Mouse (Mus musculus) stomach, embryonic 14.5 days (tissue): ENCODE data around the gene Ngef. TPM values are rescaled to one million over a fixed set of nuclear protein-coding genes. Genes with fewer than 3 reads are reported as not detected.

Experiments used
- ATAC-seq: fragments of 200-750 bp; cut with Nextera tagmentation; 2 replicates; pipeline ENCODE4 v1.8.0; 2017; ENCODE audit warnings: low read depth, moderate TSS enrichment; ENCODE audit not compliant: insufficient number of reproducible peaks, insufficient read depth, low FRiP score
- H3K27ac ChIP-seq: fragments of 300-500 bp; sonication (generic); 2 replicates; pipeline ENCODE4 v1.5.1; 2014; ENCODE audit warnings: mild to moderate bottlenecking, low read length, moderate library complexity, mixed read lengths
- H3K27me3 ChIP-seq: fragments of 300-500 bp; sonication (generic); 2 replicates; pipeline ENCODE4 v1.6.1; 2014; ENCODE audit warnings: low read length, control low read depth, mixed read lengths; ENCODE audit not compliant: control insufficient read depth, insufficient read depth
- H3K36me3 ChIP-seq: fragments of 300-500 bp; sonication (generic); 2 replicates; pipeline ENCODE4 v1.6.1; 2014; ENCODE audit warnings: mild to moderate bottlenecking, control low read depth, low read length, moderate library complexity, mixed read lengths; ENCODE audit not compliant: control insufficient read depth, insufficient read depth
- H3K4me1 ChIP-seq: fragments of 300-500 bp; sonication (generic); 2 replicates; pipeline ENCODE4 v1.6.1; 2014; ENCODE audit warnings: low read length, control low read depth, mixed read lengths; ENCODE audit not compliant: control insufficient read depth, insufficient read depth
- H3K4me2 ChIP-seq: fragments of 300-500 bp; sonication (generic); replicated peaks from 2 replicates; pipeline ENCODE4 v1.6.1; 2014; ENCODE audit warnings: low read depth, low read length, control low read depth
- H3K4me3 ChIP-seq: fragments of 300-500 bp; sonication (generic); 2 replicates; pipeline ENCODE4 v1.5.1; 2014; ENCODE audit warnings: low read depth, low read length, control low read depth
- H3K9ac ChIP-seq: fragments of 300-500 bp; sonication (generic); replicated peaks from 2 replicates; pipeline ENCODE4 v1.6.1; 2014; ENCODE audit warnings: low read depth, mild to moderate bottlenecking, control low read depth, low read length, moderate library complexity, mixed read lengths
- H3K9me3 ChIP-seq: fragments of 300-500 bp; sonication (generic); 2 replicates; pipeline ENCODE4 v1.6.1; 2016; ENCODE audit warnings: low read depth, low read length, control low read depth; ENCODE audit not compliant: control insufficient read depth
- WGBS: fragments of 180-500 bp; shearing (Covaris S2); extraction: QIAGEN DNeasy Blood & Tissue Kit; methylation state at CpG from one replicate; pipeline ENCODE4 v1.1.7; 2014; 5-methylcytosine and 5-hydroxymethylcytosine counted together
- polyA plus RNA-seq: library from polyadenylated mRNA; unstranded; fragments of >200 nt; fragmentation: Nextera tagmentation; extraction: Ambion mirVana; gene quantifications from 2 replicates; pipeline ENCODE4 v1.2.1, GENCODE M21; 2014

Ngef gene
- polyA plus RNA-seq, 1 experiment from 2014 or later = 7.4 TPM

- ATAC-seq = no peak
- H3K4me2 ChIP-seq = no peak overlapping the region
- no peaks in the 10 kb centered on the region for H3K4me1 ChIP-seq
Observed at GRCm38 (mm10) chr1:87607385-87608091, 33.9 kb upstream of the Ngef start.

GRCm38 (mm10) chr1:87605296-87605695 is 31.6 kb upstream of the Ngef start:
- Histone ChIP-seq H3K36me3 (no peaks in the 10 kb centered on the region), H3K27ac (no peak overlapping the region), H3K9ac (no peak overlapping the region), H3K4me3 (no peak overlapping the region), H3K9me3 (no peaks in the 10 kb centered on the region), H3K4me2 (no peak overlapping the region), H3K27me3 (no peaks in the 10 kb centered on the region), H3K4me1 (no peaks in the 10 kb centered on the region)
- ATAC-seq = no peak
- WGBS = 85% methylated on average over 2 of the region's 2 CpGs

More at GRCm38 (mm10) chr1:87607385-87608091, 33.9 kb upstream of the Ngef start:
- H3K9ac ChIP-seq = no peak overlapping the region
- H3K9me3 ChIP-seq = no peaks in the 10 kb centered on the region
- 75% methylated on average over 21 of the region's 21 CpGs for WGBS
- H3K4me3 ChIP-seq = no peak overlapping the region
- no peaks in the 10 kb centered on the region for H3K36me3 ChIP-seq
- H3K27me3 ChIP-seq = no peaks in the 10 kb centered on the region
- no peak overlapping the region for H3K27ac ChIP-seq

DNA sequence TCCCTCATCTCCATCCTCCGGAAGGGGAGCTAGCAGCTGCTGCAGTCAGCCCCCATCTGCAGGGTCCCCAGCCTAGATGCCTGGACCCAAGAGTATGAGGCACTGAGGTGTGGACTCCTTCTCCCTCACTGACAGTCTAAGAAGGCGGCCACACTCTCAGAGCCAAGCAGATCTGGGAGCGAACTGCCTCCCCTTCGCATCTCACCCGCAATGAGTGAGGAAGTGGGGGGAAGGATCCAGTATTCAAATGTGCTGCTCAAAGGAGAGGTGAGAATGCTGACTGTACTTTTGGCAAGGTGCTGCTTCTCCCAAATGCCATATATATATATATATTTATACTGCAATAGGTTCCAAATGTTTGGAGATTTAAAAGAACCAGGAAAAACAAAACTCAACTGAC is 29.7 kb upstream of the Ngef start:
- Histone ChIP-seq H3K27me3 (no peaks in the 10 kb centered on the region), H3K9ac (no peak overlapping the region), H3K4me2 (no peak overlapping the region), H3K4me1 (no peaks in the 10 kb centered on the region), H3K9me3 (no peaks in the 10 kb centered on the region), H3K4me3 (no peak overlapping the region), H3K36me3 (no peaks in the 10 kb centered on the region), H3K27ac (no peak overlapping the region)
- WGBS = 84% methylated on average over 5 of the region's 5 CpGs
- ATAC-seq = no peak

- Histone ChIP-seq H3K27me3 (no peaks in the 10 kb centered on the region), H3K9ac (no peak overlapping the region), H3K4me2 (no peak overlapping the region), H3K4me1 (no peaks in the 10 kb centered on the region), H3K27ac (no peak overlapping the region), H3K9me3 (no peaks in the 10 kb centered on the region), H3K36me3 (no peaks in the 10 kb centered on the region), H3K4me3 (no peak overlapping the region)
- no peak for ATAC-seq
- 73% methylated on average over 2 of the region's 2 CpGs for WGBS
Observed at GRCm38 (mm10) chr1:87601801-87602200, 28.1 kb upstream of the Ngef start.

DNA sequence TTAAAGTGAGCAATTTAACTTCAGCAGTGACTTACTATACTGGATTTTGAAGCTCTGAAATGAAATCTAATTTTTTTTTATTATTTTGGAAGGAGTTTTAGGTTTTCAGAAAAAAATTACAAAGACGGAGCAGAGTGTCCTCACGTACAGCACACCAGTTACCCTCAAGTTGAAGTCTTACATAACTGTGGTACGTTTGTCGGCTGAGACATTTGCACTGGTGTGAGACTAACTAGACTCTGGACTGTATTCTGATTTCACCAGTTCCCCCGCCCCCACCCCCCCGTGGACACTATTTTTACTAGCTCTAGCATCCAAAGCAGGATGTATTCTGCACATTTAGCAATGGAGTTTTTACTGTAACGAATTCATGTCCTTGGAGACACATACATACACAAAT is 26.9 kb upstream of the Ngef start:
- H3K27ac ChIP-seq = no peak overlapping the region
- no peaks in the 10 kb centered on the region for H3K27me3 ChIP-seq
- 77% methylated on average over 7 of the region's 7 CpGs for WGBS
- H3K4me2 ChIP-seq = no peak overlapping the region
- H3K9me3 ChIP-seq = no peaks in the 10 kb centered on the region
- H3K36me3 ChIP-seq = no peaks in the 10 kb centered on the region
- no peaks in the 10 kb centered on the region for H3K4me1 ChIP-seq
- no peak overlapping the region for H3K4me3 ChIP-seq
- no peak overlapping the region for H3K9ac ChIP-seq
- ATAC-seq = no peak

- ATAC-seq = no peak
- H3K4me2 ChIP-seq = no peak overlapping the region
- H3K36me3 ChIP-seq = no peaks in the 10 kb centered on the region
- H3K9me3 ChIP-seq = no peaks in the 10 kb centered on the region
- H3K9ac ChIP-seq = no peak overlapping the region
- H3K4me3 ChIP-seq = no peak overlapping the region
- no peaks in the 10 kb centered on the region for H3K27me3 ChIP-seq
- WGBS = 93% methylated on average over 10 of the region's 10 CpGs
- no peak overlapping the region for H3K27ac ChIP-seq
- H3K4me1 ChIP-seq = no peaks in the 10 kb centered on the region
Observed at GRCm38 (mm10) chr1:87594671-87595070, 21.0 kb upstream of the Ngef start.

DNA sequence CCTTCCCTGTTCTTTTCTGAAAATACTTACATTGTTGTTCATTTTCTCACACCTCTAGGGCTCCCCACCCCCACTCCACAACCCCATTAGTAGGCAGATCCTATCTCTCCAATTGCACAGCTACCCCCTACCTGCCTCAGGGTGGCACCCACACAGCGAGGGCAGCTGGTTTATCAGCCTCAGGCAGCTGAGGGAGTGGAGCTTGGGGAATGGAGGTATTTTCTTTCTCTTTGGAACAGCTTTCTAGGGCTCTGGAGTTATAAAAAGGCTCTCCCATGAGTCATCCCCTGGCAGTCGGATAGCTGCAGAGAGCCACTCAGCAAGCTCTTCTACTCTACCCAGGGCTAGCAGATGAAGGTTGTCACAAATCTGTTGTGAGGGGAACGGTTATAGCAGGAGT is 20.6 kb upstream of the Ngef start:
- Histone ChIP-seq H3K9ac (no peak overlapping the region), H3K4me3 (no peak overlapping the region), H3K9me3 (no peaks in the 10 kb centered on the region), H3K36me3 (no peaks in the 10 kb centered on the region), H3K4me1 (no peaks in the 10 kb centered on the region), H3K27me3 (no peaks in the 10 kb centered on the region), H3K4me2 (no peak overlapping the region), H3K27ac (no peak overlapping the region)
- no peak for ATAC-seq
- WGBS = 71% methylated on average over 3 of the region's 3 CpGs

- H3K4me3 ChIP-seq = no peak overlapping the region
- no peak for ATAC-seq
- H3K9ac ChIP-seq = no peak overlapping the region
- no peaks in the 10 kb centered on the region for H3K36me3 ChIP-seq
- no peak overlapping the region for H3K4me2 ChIP-seq
- no peaks in the 10 kb centered on the region for H3K27me3 ChIP-seq
- WGBS = 87% methylated on average over 8 of the region's 8 CpGs
- H3K27ac ChIP-seq = no peak overlapping the region
- H3K9me3 ChIP-seq = no peaks in the 10 kb centered on the region
- H3K4me1 ChIP-seq = no peaks in the 10 kb centered on the region
Observed at GRCm38 (mm10) chr1:87589980-87590379, 16.3 kb upstream of the Ngef start.

GRCm38 (mm10) chr1:87589162-87589561 is 15.5 kb upstream of the Ngef start:
- no peak overlapping the region for H3K4me2 ChIP-seq
- no peaks in the 10 kb centered on the region for H3K4me1 ChIP-seq
- no peaks in the 10 kb centered on the region for H3K27me3 ChIP-seq
- H3K27ac ChIP-seq = no peak overlapping the region
- H3K4me3 ChIP-seq = no peak overlapping the region
- no peak overlapping the region for H3K9ac ChIP-seq
- H3K9me3 ChIP-seq = no peaks in the 10 kb centered on the region
- H3K36me3 ChIP-seq = no peaks in the 10 kb centered on the region
- no peak for ATAC-seq
- WGBS = 88% methylated on average over 7 of the region's 7 CpGs
